Mouse (Mus musculus) liver, adult (tissue): ENCODE data around the gene Plcd4.

Experiments
- GATA4 ChIP-seq: IDR thresholded peaks from 2 replicates; pipeline ENCODE4 v1.6.1; 2014; ENCODE audit warnings: mild to moderate bottlenecking, low read length; ENCODE audit not compliant: insufficient replicate concordance

The Plcd4 gene

GRCm38 (mm10) chr1:74584616-74585398 lies 42.1 kb downstream of the Plcd4 start:
- TF ChIP-seq GATA4: no peak

GRCm38 (mm10) chr1:74587233-74587772 lies 44.6 kb downstream of the Plcd4 start:
- TF ChIP-seq GATA4: no peak

- peak; percentile 49; the same call in 1 of the 2 replicates for TF ChIP-seq GATA4
These were observed 45.2 kb downstream of the Plcd4 start, which contains the start of the genes Zfp142 and Bcs1l for GRCm38 (mm10) chr1:74587773-74588445. TSS of gene Zfp142 (minus strand) at chr1:74588246. TSS of gene Bcs1l (plus strand) at chr1:74588289.

- peak; percentile 31; the same call in 1 of the 2 replicates for TF ChIP-seq GATA4
These were observed 51.7 kb downstream of the Plcd4 start for GRCm38 (mm10) chr1:74594434-74594833.

- no peak; the same call in 1 of the 2 replicates for TF ChIP-seq GATA4
These were observed 58.0 kb downstream of the Plcd4 start for GRCm38 (mm10) chr1:74600501-74601266.

GRCm38 (mm10) chr1:74601267-74601962 lies 58.7 kb downstream of the Plcd4 start, which contains the start of the genes Rnf25 and Stk36:
TSS of gene Rnf25 (minus strand) at chr1:74601397.
TSS of gene Stk36 (plus strand) at chr1:74601445.
- TF ChIP-seq GATA4: no peak; the same call in 1 of the 2 replicates
